Mouse (Mus musculus) frontal cortex, adult 2 months (tissue): ENCODE measurements at regions not wholly inside any gene's neighbourhood (a gene's known extent, or its start where the extent isn't known, plus 50 kb on each side); places are given as distances from the start of the nearest gene placed in this dataset.
"Not testable (repeated sequence)": the region's sequence is repeated elsewhere in the genome, so short reads cannot be mapped to it uniquely, and the experiment has no call there.

ENCODE experiments used
- DNase-seq, 2 experiments: peaks; one replicate each; pipeline ENCODE4 v3.0.0; 2022; ENCODE audit warnings: low spot score in 1 of 2; ENCODE audit errors: extremely low spot score in 1 of 2

GRCm38 (mm10) chr9:80961818-80962217, 496.5 kb upstream of the Impg1 start:
- no peak for DNase-seq

- peak; percentile 3 to 65 for DNase-seq
Observed at GRCm38 (mm10) chr9:80942991-80943390, 477.7 kb upstream of the Impg1 start.

DNA sequence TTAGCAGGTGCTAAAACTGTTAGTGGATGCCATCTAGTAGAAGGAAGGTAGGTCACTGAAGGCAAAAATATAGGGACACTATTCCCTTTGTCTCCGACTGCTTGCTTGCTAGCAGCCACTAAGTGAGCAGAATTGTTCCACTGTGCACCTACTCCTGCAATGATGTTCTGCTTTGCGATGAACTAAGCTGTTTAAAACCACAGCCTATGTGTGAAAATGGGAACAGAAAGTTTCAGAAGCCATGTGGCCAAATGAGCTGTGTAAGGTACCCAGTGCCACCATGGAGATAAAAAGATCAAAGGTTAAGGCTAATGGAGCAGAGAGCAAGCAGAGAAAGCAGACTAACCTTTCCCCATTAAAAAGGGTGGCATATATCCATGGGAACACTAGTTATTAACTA, 476.1 kb upstream of the Impg1 start:
- no peak for DNase-seq

GRCm38 (mm10) chr9:80938238-80938637, 473.0 kb upstream of the Impg1 start:
- no peak for DNase-seq

- DNase-seq = no peak
Observed at GRCm38 (mm10) chr9:80930628-80931027, 465.3 kb upstream of the Impg1 start.

GRCm38 (mm10) chr9:80920304-80920703, 455.0 kb upstream of the Impg1 start:
- no peak for DNase-seq

- no peak for DNase-seq
Observed at GRCm38 (mm10) chr9:80913867-80914266, 448.6 kb upstream of the Impg1 start.

GRCm38 (mm10) chr9:80912177-80912576, 446.9 kb upstream of the Impg1 start:
- DNase-seq = no peak

GRCm38 (mm10) chr9:80866807-80867206, 401.5 kb upstream of the Impg1 start:
- DNase-seq = no peak

GRCm38 (mm10) chr9:80858998-80859397, 393.7 kb upstream of the Impg1 start:
- peak in 1 of 2 experiments; percentile 3 for DNase-seq

- DNase-seq = no peak
Observed at GRCm38 (mm10) chr9:80848190-80848589, 382.9 kb upstream of the Impg1 start.

DNA sequence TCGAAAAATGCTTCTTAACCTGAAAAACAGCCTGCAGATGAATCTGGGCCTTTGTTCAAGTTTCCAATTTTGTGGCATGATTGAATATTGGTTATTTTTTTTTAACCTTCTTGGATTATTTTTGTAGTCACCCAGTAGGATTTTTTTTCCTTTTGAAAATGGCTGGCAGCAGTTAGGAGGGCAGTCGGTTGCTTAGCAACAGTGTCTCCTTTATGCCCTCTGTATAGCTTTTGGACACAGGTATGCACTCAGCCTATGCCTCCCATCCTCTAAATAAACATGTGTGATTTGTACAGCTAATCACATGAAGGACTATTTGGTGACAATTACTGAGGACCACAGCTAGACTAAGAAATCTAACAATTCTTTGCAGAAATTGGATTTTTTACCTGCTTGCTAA, 367.5 kb upstream of the Impg1 start:
- no peak for DNase-seq

- DNase-seq = no peak
Observed at GRCm38 (mm10) chr9:80825346-80825745, 360.1 kb upstream of the Impg1 start.

DNA sequence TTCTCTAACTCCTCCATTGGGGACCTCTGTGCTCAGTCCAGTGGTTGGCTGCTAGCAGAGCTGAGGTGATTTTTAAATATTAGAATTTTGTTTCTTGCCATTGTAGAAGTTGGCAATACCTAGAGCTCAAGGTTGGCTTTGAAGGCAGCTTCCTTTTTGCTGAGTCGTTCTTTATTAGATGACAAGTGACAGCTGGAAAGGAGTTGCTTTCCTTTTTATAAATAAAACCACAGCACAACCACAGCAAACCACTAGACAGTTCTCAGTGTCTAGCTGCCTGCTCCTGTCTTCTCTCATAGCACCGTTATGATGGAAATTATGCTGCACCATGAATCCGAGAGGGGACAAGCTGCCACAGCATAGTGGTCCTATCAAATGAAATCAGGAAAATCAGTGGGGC, 354.8 kb upstream of the Impg1 start:
- no peak for DNase-seq

DNA sequence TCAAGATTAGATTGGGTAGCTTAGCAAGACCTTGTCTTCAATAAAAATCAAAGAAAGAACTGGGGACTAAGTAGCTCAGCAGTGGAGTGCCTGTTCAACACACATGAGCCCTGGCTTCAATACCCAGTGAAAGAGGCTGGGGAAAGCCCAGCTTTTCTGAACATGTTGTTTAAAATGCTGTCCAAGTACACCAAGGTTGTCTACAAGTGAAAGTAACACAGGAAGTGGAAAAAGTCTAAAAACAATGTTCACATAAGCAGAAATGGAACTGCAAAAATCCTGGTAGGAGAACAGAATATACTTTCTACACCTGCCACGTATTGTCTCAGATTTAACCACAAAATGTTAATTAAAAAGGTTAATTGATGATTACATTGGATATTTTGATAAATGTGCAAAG, 353.8 kb upstream of the Impg1 start:
- no peak for DNase-seq

GRCm38 (mm10) chr9:80813921-80814320, 348.6 kb upstream of the Impg1 start:
- not testable (repeated sequence) for DNase-seq

- no peak for DNase-seq
Observed at GRCm38 (mm10) chr9:80791523-80791922, 326.2 kb upstream of the Impg1 start.

DNA sequence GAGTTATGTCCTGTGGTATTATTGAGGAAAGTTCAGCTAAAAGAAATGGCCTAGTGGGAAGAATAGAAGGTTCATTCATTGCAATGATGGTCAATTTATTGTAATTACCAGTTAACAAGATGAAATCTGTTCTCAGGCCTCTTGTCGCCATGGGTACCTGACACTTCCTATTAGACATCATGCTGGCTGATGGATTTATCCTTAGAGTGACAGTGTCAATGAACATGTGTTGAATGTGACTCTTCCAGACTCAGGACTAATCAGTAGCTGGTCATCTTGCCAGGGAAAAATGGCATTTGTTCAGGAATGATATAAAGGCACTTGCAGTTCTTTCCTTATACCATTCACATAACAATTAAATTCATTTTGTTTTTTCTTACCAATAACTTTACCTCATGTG, 309.3 kb upstream of the Impg1 start:
- no peak for DNase-seq

DNA sequence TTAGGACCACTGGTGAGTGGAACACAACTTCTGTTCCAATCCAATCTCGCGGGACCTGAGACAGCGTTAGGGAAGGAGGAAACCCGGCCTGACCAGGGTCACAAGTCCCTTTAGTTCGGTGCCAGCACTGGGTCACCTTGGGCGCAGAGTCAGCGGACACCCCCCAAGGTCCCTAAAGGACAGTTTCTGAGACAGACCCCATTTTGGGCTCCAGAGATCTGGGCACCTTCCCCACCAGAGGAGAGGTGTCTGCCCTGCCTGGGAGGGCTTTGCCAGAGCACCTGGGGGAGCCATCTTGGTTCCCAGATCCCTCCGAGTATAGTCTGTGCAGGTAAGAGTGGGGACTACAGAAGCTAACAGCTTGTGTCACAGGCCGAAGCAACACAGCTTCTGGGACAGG, 270.5 kb upstream of the Impg1 start:
- DNase-seq = not testable (repeated sequence)

GRCm38 (mm10) chr9:80732971-80733370, 267.7 kb upstream of the Impg1 start:
- no peak for DNase-seq

DNA sequence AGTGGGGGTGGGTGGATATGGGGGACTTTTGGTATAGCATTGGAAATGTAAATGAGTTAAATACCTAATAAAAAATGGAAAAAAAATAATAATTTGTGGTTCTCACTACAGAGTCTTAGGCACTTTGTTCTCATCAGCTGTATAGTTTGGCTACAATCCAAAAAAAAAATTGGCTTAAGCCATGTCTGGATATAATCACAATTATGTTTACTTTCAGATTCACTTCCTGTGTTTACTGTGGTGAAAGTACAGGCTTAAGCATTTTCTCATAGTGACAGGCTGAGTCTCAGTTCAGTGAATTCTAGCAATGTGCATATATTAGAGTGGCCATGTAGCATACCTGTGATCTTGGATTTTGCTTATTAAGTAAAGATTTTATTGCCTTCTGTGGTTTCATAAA, 258.4 kb upstream of the Impg1 start:
- no peak for DNase-seq

GRCm38 (mm10) chr9:80718516-80718915, 253.2 kb upstream of the Impg1 start:
- no peak for DNase-seq

GRCm38 (mm10) chr9:80709781-80710180, 244.5 kb upstream of the Impg1 start:
- no peak for DNase-seq

- peak; percentile 7 to 11 for DNase-seq
Observed at GRCm38 (mm10) chr9:80705264-80705663, 240.0 kb upstream of the Impg1 start.
